Comparison of ENCODE assay signal across 9 mouse cellular contexts in genomic region chr8:117322021-117322420, GRCm38 (mm10).
DNase-seq lines count a peak whose midpoint lies in the region; ATAC-seq and TF ChIP-seq lines count a peak whose summit lies in the region.
"Had no signal": no experiment of that assay in that cellular context is flagged by ENCODE, and none has a peak within 500 bp of the region (broad histone marks: within the 10 kb centered on the region; RNA-seq: fewer than 3 reads in every experiment).

No protein-coding gene starts in this region.

- no peaks in the 10 kb centered on the region for H3K79me2 ChIP-seq in heart, adult 2 months (replicated peaks; ENCODE audit: control insufficient read depth, insufficient read depth, low read length)

- no peak overlapping the region for H3K9ac ChIP-seq in heart, adult 2 months (ENCODE audit: low read depth, low read length)
- H3K9ac ChIP-seq: embryonic facial prominence, embryonic 12.5 days had no signal

- TF ChIP-seq CTCF in left cerebral cortex, adult 2 months (IDR thresholded peaks at IDR 0.05), result no peak
- TF ChIP-seq CTCF in heart, adult 2 months (IDR thresholded peaks at IDR 0.05), result no peak

- intact Hi-C loops in left cerebral cortex, adult 2 months (cut with DNase I), result no loop called here
- intact Hi-C loops in heart, adult 2 months (cut with DNase I), result no loop called here

- TF ChIP-seq EP300 in heart, adult 2 months (IDR thresholded peaks at IDR 0.05; ENCODE audit: insufficient read depth, low read depth, low read length), result no peak

- H3K4me3 ChIP-seq in left cerebral cortex, adult 2 months, result no peak overlapping the region
- H3K4me3 ChIP-seq in heart, adult 2 months, result no peak overlapping the region
- H3K4me3 ChIP-seq: embryonic facial prominence, embryonic 12.5 days had no signal

- 41% methylated on average over 6 of the region's 6 CpGs for WGBS in heart, adult 2 months

- H3K27me3 ChIP-seq in heart, adult 2 months (ENCODE audit: control insufficient read depth, insufficient read depth, low read length), result no peaks in the 10 kb centered on the region
- H3K27me3 ChIP-seq: embryonic facial prominence, embryonic 12.5 days had no signal

- peak; percentile 63 for DNase-seq in embryo, embryonic 10 days (ENCODE audit: low spot score)
- no peak for DNase-seq in embryo, embryonic 11 days
- DNase-seq in frontal cortex, postnatal 10 days (ENCODE audit: low spot score in 2 of 2), result peak; percentile 61 to 80
- DNase-seq in left cerebral cortex, adult 2 months (ENCODE audit: extremely low spot score in 1 of 2, low spot score in 2 of 2), result peak; percentile 55 to 60
- peak; percentile 80 for DNase-seq in thymus, postnatal 4 days
- no peak for DNase-seq in urinary bladder, adult 2 months (ENCODE audit: low spot score)
- no peak for DNase-seq in heart, adult 2 months

- peak overlapping the region; percentile 80 for H3K27ac ChIP-seq in left cerebral cortex, adult 2 months
- H3K27ac ChIP-seq in heart, adult 2 months, result no peak overlapping the region
- H3K27ac ChIP-seq: embryonic facial prominence, embryonic 12.5 days had no signal

- peaks cover 5% of the 10 kb centered on the region for H3K4me1 ChIP-seq in heart, adult 2 months (ENCODE audit: control insufficient read depth, insufficient read depth, low read length)

- H3K36me3 ChIP-seq in heart, adult 2 months (ENCODE audit: control insufficient read depth, insufficient read depth, low read length), result no peaks in the 10 kb centered on the region
- H3K36me3 ChIP-seq: embryonic facial prominence, embryonic 12.5 days had no signal

- ATAC-seq in neutrophil, adult 5-6 weeks (ENCODE audit: extremely low read depth, insufficient number of reproducible peaks, low FRiP score, poor library complexity, severe bottlenecking), result peak; percentile 87

- TF ChIP-seq POLR2A in heart, adult 2 months (IDR thresholded peaks at IDR 0.05; ENCODE audit: insufficient read depth, low read depth, low read length), result no peak

Comparison
In these comparisons a context has a peak if more than half of its experiments do, and no peak if none do; other contexts are left out.
1. DNase-seq: peak in embryo, embryonic 10 days (single experiment), frontal cortex, postnatal 10 days (2 of 2), left cerebral cortex, adult 2 months (2 of 2) and thymus, postnatal 4 days (single experiment); none in embryo, embryonic 11 days (single experiment), urinary bladder, adult 2 months (single experiment) and heart, adult 2 months (0 of 2).